Mouse (Mus musculus): ENCODE data around the gene Sfxn3.
"Not testable (repeated sequence)": the region's sequence is repeated elsewhere in the genome, so short reads cannot be mapped to it uniquely, and the experiment has no call there.

The Sfxn3 gene

GRCm38 (mm10) chr19:45018351-45018831, 28.9 kb upstream of the Sfxn3 start:
- DNase-seq (ENCODE audit: low read depth) = no peak

GRCm38 (mm10) chr19:45020348-45020747, 27.0 kb upstream of the Sfxn3 start:
- DNase-seq (ENCODE audit: low read depth) = no peak

GRCm38 (mm10) chr19:45021362-45021761, 25.9 kb upstream of the Sfxn3 start:
- no peak for DNase-seq (ENCODE audit: low read depth)

- DNase-seq (ENCODE audit: low read depth) = no peak
Measured at GRCm38 (mm10) chr19:45023993-45024392, 23.3 kb upstream of the Sfxn3 start.

GRCm38 (mm10) chr19:45024775-45025174, 22.5 kb upstream of the Sfxn3 start:
- no peak for DNase-seq (ENCODE audit: low read depth)

GRCm38 (mm10) chr19:45025937-45026568, 21.2 kb upstream of the Sfxn3 start:
- DNase-seq (ENCODE audit: low read depth) = no peak

GRCm38 (mm10) chr19:45026958-45027670, 20.2 kb upstream of the Sfxn3 start:
- no peak for DNase-seq (ENCODE audit: low read depth)

GRCm38 (mm10) chr19:45027848-45028247, 19.5 kb upstream of the Sfxn3 start:
- DNase-seq (ENCODE audit: low read depth) = no peak

- no peak for DNase-seq (ENCODE audit: low read depth)
Measured at GRCm38 (mm10) chr19:45028746-45029145, 18.6 kb upstream of the Sfxn3 start.

GRCm38 (mm10) chr19:45029571-45029970, 17.7 kb upstream of the Sfxn3 start:
- no peak for DNase-seq (ENCODE audit: low read depth)

GRCm38 (mm10) chr19:45030111-45030510, 17.2 kb upstream of the Sfxn3 start:
- DNase-seq (ENCODE audit: low read depth) = no peak

- peak; percentile 85 for DNase-seq (ENCODE audit: low read depth)
Measured at GRCm38 (mm10) chr19:45030746-45031693, 16.3 kb upstream of the Sfxn3 start.

- peak; percentile 70 for DNase-seq (ENCODE audit: low read depth)
Measured at GRCm38 (mm10) chr19:45031780-45032179, 15.5 kb upstream of the Sfxn3 start.

- DNase-seq (ENCODE audit: low read depth) = no peak
Measured at GRCm38 (mm10) chr19:45032570-45033332, 14.6 kb upstream of the Sfxn3 start.

GRCm38 (mm10) chr19:45036867-45037266, 10.4 kb upstream of the Sfxn3 start:
- DNase-seq (ENCODE audit: low read depth) = no peak

GRCm38 (mm10) chr19:45038198-45038597, 9.1 kb upstream of the Sfxn3 start:
- not testable (repeated sequence) for DNase-seq (ENCODE audit: low read depth)

GRCm38 (mm10) chr19:45040214-45040613, 7.1 kb upstream of the Sfxn3 start:
- DNase-seq (ENCODE audit: low read depth) = no peak

- DNase-seq (ENCODE audit: low read depth) = no peak
Measured at GRCm38 (mm10) chr19:45044389-45044927, 2.8 kb upstream of the Sfxn3 start.

GRCm38 (mm10) chr19:45045236-45045635, 2.1 kb upstream of the Sfxn3 start:
- DNase-seq (ENCODE audit: low read depth) = no peak

- DNase-seq (ENCODE audit: low read depth) = no peak
Measured at GRCm38 (mm10) chr19:45045651-45046050, 1.7 kb upstream of the Sfxn3 start, which contains the start of gene Pdzd7. Gene Pdzd7 (minus strand): TSS chr19:45045717.
